Mouse (Mus musculus) kidney, postnatal 0 days (tissue): ENCODE data around the gene Ankrd45. TPM values are rescaled to one million over a fixed set of nuclear protein-coding genes. Genes with fewer than 3 reads are reported as not detected.
"Not testable (repeated sequence)": the region's sequence is repeated elsewhere in the genome, so short reads cannot be mapped to it uniquely, and the experiment has no call there.

Source experiments
- ATAC-seq: fragments of 200-750 bp; cut with Nextera tagmentation; replicated peaks from 2 replicates; pipeline ENCODE4 v1.8.0; 2017; ENCODE audit warnings: low read depth, moderate number of reproducible peaks, moderate TSS enrichment, moderate library complexity; ENCODE audit not compliant: low FRiP score
- DNase-seq: peaks from one replicate; pipeline ENCODE4 v3.0.0-alpha.2; 2016; ENCODE audit warnings: low spot score
- H3K27ac ChIP-seq: fragments of 300-500 bp; sonication (generic); 2 replicates; pipeline ENCODE4 v1.5.1; 2014; ENCODE audit warnings: mild to moderate bottlenecking
- H3K27me3 ChIP-seq: fragments of 300-500 bp; sonication (generic); 2 replicates; pipeline ENCODE4 v1.6.1; 2014; ENCODE audit warnings: low read length, mixed read lengths; ENCODE audit not compliant: insufficient read depth
- H3K36me3 ChIP-seq: fragments of 300-500 bp; sonication (generic); 2 replicates; pipeline ENCODE4 v1.6.1; 2014; ENCODE audit warnings: low read length, mixed read lengths; ENCODE audit not compliant: insufficient read depth
- H3K4me1 ChIP-seq: fragments of 300-500 bp; sonication (generic); replicated peaks from 2 replicates; pipeline ENCODE4 v1.6.1; 2014; ENCODE audit warnings: antibody characterized with exemption, low read length, mixed read lengths; ENCODE audit not compliant: insufficient read depth
- H3K4me2 ChIP-seq: fragments of 300-500 bp; sonication (generic); 2 replicates; pipeline ENCODE4 v1.6.1; 2014; ENCODE audit warnings: mild to moderate bottlenecking, low read length, moderate library complexity, mixed read lengths
- H3K4me3 ChIP-seq: fragments of 300-500 bp; sonication (generic); replicated peaks from 2 replicates; pipeline ENCODE4 v1.5.1; 2014; ENCODE audit warnings: low read depth, low read length
- H3K9ac ChIP-seq: fragments of 300-500 bp; sonication (generic); 2 replicates; pipeline ENCODE4 v1.6.1; 2014; ENCODE audit warnings: low read depth, low read length
- H3K9me3 ChIP-seq: fragments of 300-500 bp; sonication (generic); replicated peaks from 2 replicates; pipeline ENCODE4 v1.6.1; 2016; ENCODE audit warnings: low read length, inconsistent platforms, mixed read lengths
- CTCF ChIP-seq: IDR thresholded peaks from 2 replicates; pipeline ENCODE4 v1.5.1; 2016; ENCODE audit warnings: antibody characterized with exemption, low read depth, mild to moderate bottlenecking, moderate library complexity
- WGBS: fragments of 180-500 bp; shearing (Covaris S2); extraction: QIAGEN DNeasy Blood & Tissue Kit; methylation state at CpG from one replicate; pipeline ENCODE4 v1.1.7; 2014; 5-methylcytosine and 5-hydroxymethylcytosine counted together
- polyA plus RNA-seq: library from polyadenylated mRNA; unstranded; fragments of >200 nt; fragmentation: Nextera tagmentation; extraction: Ambion mirVana; gene quantifications from 2 replicates; pipeline ENCODE4 v1.2.1, GENCODE M21; 2015

Ankrd45 gene
- polyA plus RNA-seq, 1 experiment from 2014 or later: 4.5 TPM

GRCm38 (mm10) chr1:161126461-161126860 is 16.0 kb upstream of the Ankrd45 start:
- 84% methylated on average over 1 of the region's 1 CpGs for WGBS
- TF ChIP-seq CTCF: no peak
- no peak for ATAC-seq

DNA sequence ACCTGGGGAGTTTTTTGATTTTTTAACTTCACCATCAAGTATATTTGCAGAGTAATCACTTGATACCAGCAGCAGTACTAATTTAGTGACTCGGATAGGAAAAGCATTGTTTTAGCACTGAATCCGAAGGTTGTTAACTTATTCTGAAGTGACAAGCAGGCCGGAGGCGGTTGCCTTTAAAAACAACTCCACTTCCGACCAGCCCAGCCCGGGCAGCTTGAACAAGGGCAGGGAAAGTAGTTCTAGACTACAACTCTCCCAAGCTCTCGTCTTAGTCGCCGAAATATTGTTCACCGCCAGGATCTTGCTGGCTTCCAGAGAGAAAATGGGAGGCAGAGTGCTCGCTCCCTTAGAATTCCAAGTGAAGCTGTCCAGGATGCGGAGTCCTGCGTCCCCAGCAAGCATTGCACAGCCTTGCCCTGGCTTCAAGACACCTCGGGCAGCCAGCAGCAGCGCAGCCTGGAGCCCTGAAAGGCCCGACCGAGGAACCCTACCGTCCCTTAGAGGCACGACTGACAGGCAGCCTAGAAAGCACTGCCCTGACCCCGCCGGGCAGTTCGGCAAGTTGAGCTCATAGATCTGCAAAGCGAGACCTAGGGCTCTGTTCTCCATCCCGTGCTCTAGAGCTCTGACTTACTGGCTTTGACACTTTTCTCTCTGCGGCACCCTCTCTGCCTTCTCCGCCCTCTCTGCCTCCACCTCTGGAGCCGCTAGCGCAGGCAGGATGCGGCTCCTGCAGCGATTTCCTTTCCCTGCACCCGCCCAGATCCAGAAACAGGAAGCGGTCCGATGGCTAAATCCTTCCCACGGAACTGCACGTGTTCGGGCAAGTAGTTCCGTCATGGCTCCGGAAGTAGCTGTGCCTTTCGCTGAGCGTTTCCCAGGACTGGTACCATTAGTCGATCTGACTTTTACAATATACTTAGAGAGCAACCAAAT is 11.5 kb upstream of the Ankrd45 start, which contains the start of gene Klhl20:
Gene Klhl20, minus strand, starts transcription at position 786 of the 939 bp plus-strand sequence.
- Histone ChIP-seq H3K9me3 (no peaks in the 10 kb centered on the region), H3K4me2 (peak within 1 kb of the TSS; percentile 78), H3K36me3 (no peaks in the 10 kb centered on the region), H3K4me3 (peak within 1 kb of the TSS; percentile 93), H3K27ac (peak within 1 kb of the TSS; percentile 95), H3K9ac (peak within 1 kb of the TSS; percentile 88), H3K4me1 (peaks cover 7% of the 10 kb centered on the region; the same call in 1 of the 2 replicates), H3K27me3 (no peaks in the 10 kb centered on the region)
- DNase-seq (peak; percentile 95), ATAC-seq (peak; percentile 98)
- TF ChIP-seq CTCF: no peak; the same call in 1 of the 2 replicates
- WGBS: under 1% methylated on average over 41 of the region's 41 CpGs

More at GRCm38 (mm10) chr1:161126461-161126860, 16.0 kb upstream of the Ankrd45 start:
- H3K27ac ChIP-seq: no peak overlapping the region
- H3K36me3 ChIP-seq: no peaks in the 10 kb centered on the region
- no peaks in the 10 kb centered on the region for H3K27me3 ChIP-seq
- DNase-seq: no peak
- H3K4me1 ChIP-seq: peaks cover 7% of the 10 kb centered on the region; the same call in 1 of the 2 replicates
- H3K4me2 ChIP-seq: no peak overlapping the region
- H3K9ac ChIP-seq: no peak overlapping the region
- no peaks in the 10 kb centered on the region for H3K9me3 ChIP-seq
- no peak overlapping the region for H3K4me3 ChIP-seq

DNA sequence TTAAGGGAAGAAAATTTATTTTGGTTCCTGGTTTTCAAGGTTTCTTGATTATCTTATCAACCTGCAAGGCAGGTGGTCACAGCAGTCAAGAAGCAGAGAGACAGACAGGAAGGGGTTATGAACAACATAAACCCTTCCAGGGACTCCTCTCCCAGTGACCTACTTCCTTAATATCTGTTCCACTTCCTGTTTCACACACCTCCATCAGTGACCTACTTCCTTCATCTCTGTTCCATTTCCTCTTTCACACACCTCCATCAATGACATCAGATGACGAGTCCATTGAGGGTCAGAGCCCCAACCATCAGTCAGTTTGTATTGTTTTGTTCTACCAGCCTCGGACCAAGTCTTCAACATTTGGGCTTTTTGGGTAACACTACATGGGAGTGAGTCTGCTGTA is 3.0 kb upstream of the Ankrd45 start:
- H3K9ac ChIP-seq: no peak overlapping the region
- H3K4me3 ChIP-seq: no peak overlapping the region
- DNase-seq: no peak
- 73% methylated on average over 2 of the region's 2 CpGs for WGBS
- TF ChIP-seq CTCF: no peak
- no peaks in the 10 kb centered on the region for H3K9me3 ChIP-seq
- no peaks in the 10 kb centered on the region for H3K27me3 ChIP-seq
- H3K4me1 ChIP-seq: no peaks in the 10 kb centered on the region; the same call in 1 of the 2 replicates
- ATAC-seq: no peak
- no peaks in the 10 kb centered on the region for H3K36me3 ChIP-seq
- H3K27ac ChIP-seq: no peak overlapping the region
- no peak overlapping the region for H3K4me2 ChIP-seq

- no peaks in the 10 kb centered on the region; the same call in 1 of the 2 replicates for H3K4me1 ChIP-seq
- no peaks in the 10 kb centered on the region for H3K9me3 ChIP-seq
- no peak for DNase-seq
- no peak overlapping the region for H3K27ac ChIP-seq
- no peak overlapping the region for H3K4me2 ChIP-seq
- H3K36me3 ChIP-seq: no peaks in the 10 kb centered on the region
- peak; percentile 13; the same call in 1 of the 2 replicates for TF ChIP-seq CTCF
- H3K9ac ChIP-seq: no peak overlapping the region
- 79% methylated on average over 9 of the region's 9 CpGs for WGBS
- H3K4me3 ChIP-seq: no peak overlapping the region
- ATAC-seq: no peak; the same call in 1 of the 2 replicates
- H3K27me3 ChIP-seq: no peaks in the 10 kb centered on the region
Observed at GRCm38 (mm10) chr1:161140026-161140762, 2.3 kb upstream of the Ankrd45 start.

GRCm38 (mm10) chr1:161143216-161143615 is 725 bp downstream of the Ankrd45 start:
- no peak overlapping the region for H3K4me3 ChIP-seq
- TF ChIP-seq CTCF: no peak
- no peaks in the 10 kb centered on the region; the same call in 1 of the 2 replicates for H3K4me1 ChIP-seq
- H3K9me3 ChIP-seq: no peaks in the 10 kb centered on the region
- no peak overlapping the region for H3K9ac ChIP-seq
- H3K27ac ChIP-seq: no peak overlapping the region
- H3K4me2 ChIP-seq: no peak overlapping the region
- no peak for ATAC-seq
- H3K27me3 ChIP-seq: no peaks in the 10 kb centered on the region
- no peaks in the 10 kb centered on the region for H3K36me3 ChIP-seq
- DNase-seq: no peak
- WGBS: 88% methylated on average over 7 of the region's 7 CpGs

- not testable (repeated sequence) for H3K4me3 ChIP-seq, H3K27ac ChIP-seq, H3K4me2 ChIP-seq, DNase-seq, H3K4me1 ChIP-seq, ATAC-seq, H3K27me3 ChIP-seq, H3K36me3 ChIP-seq, H3K9me3 ChIP-seq, H3K9ac ChIP-seq
- 71% methylated on average over 8 of the region's 8 CpGs for WGBS
Observed at GRCm38 (mm10) chr1:161145611-161146010, 3.1 kb downstream of the Ankrd45 start.
